Mouse (Mus musculus) CH12.LX (cell line): Measurements from ENCODE around the gene Gsta2. TPM values are rescaled to one million over a fixed set of nuclear protein-coding genes. Genes with fewer than 3 reads are reported as not detected.
"Not testable (repeated sequence)": the region's sequence is repeated elsewhere in the genome, so short reads cannot be mapped to it uniquely, and the experiment has no call there.

ENCODE experiments used
- DNase-seq: peaks from one replicate; pipeline ENCODE4 v3.0.0-alpha.2; 2013; ENCODE audit errors: extremely low read depth
- H3K27ac ChIP-seq: 2 replicates; pipeline ENCODE4 v1.5.1; 2012; ENCODE audit warnings: low read depth, mild to moderate bottlenecking, control low read depth, moderate library complexity; ENCODE audit not compliant: insufficient read depth
- H3K27me3 ChIP-seq: replicated peaks from 2 replicates; pipeline ENCODE3; 2012; ENCODE audit warnings: inconsistent platforms
- H3K36me3 ChIP-seq, 2 experiments: replicated peaks in 1 of 2; 2 replicates each; pipeline versions ENCODE3 to v1.6.1; 2012; ENCODE audit warnings: inconsistent platforms in 1 of 2, low read length in 1 of 2, mild to moderate bottlenecking in 1 of 2, mixed read lengths in 1 of 2, moderate library complexity in 1 of 2; ENCODE audit not compliant: control insufficient read depth in 1 of 2, insufficient read depth in 1 of 2
- H3K4me1 ChIP-seq, 2 experiments: 2 replicates each; pipeline ENCODE4 v1.6.1; 2012; ENCODE audit warnings: inconsistent platforms in 1 of 2, moderate library complexity in 1 of 2; ENCODE audit not compliant: insufficient read depth in 2 of 2, control insufficient read depth in 1 of 2
- H3K4me2 ChIP-seq: 2 replicates; pipeline ENCODE4 v1.6.1; 2012; ENCODE audit warnings: low read depth, mild to moderate bottlenecking, control low read depth; ENCODE audit not compliant: poor library complexity, insufficient read depth, severe bottlenecking
- H3K4me3 ChIP-seq, 3 experiments: fragments of 150-350 bp in 1 of 3; sonication (generic) in 1 of 3; replicated peaks in 1 of 3; 2 replicates each; pipeline versions ENCODE3 to v1.5.1; 2011 to 2012; ENCODE audit warnings: low read depth in 2 of 3, low read length in 2 of 3, mild to moderate bottlenecking in 2 of 3, moderate library complexity in 2 of 3, control low read depth in 1 of 3, improper control_type of control experiment in 1 of 3, inconsistent platforms in 1 of 3, mixed read lengths in 1 of 3; ENCODE audit not compliant: poor library complexity in 1 of 3
- H3K79me2 ChIP-seq: replicated peaks from 2 replicates; pipeline ENCODE4 v1.6.1; 2012; ENCODE audit warnings: mild to moderate bottlenecking, moderate library complexity; ENCODE audit not compliant: control insufficient read depth, poor library complexity, insufficient read depth, severe bottlenecking; ENCODE audit errors: extremely low read depth
- H3K9ac ChIP-seq: 2 replicates; pipeline ENCODE4 v1.6.1; 2012; ENCODE audit warnings: low read depth, mild to moderate bottlenecking, control low read depth, moderate library complexity; ENCODE audit not compliant: insufficient read depth
- H3K9me3 ChIP-seq: replicated peaks from 2 replicates; pipeline ENCODE3; 2012; ENCODE audit warnings: low read length, inconsistent platforms, mixed read lengths
- CHD1 ChIP-seq: IDR thresholded peaks from 2 replicates; pipeline ENCODE4 v1.6.1; 2012; ENCODE audit warnings: low read depth, low read length, improper control_type of control experiment, inconsistent platforms
- CHD2 ChIP-seq: IDR thresholded peaks from 2 replicates; pipeline ENCODE4 v1.6.1; 2011; ENCODE audit warnings: low read length, improper control_type of control experiment
- ELF1 ChIP-seq: IDR thresholded peaks from 2 replicates; pipeline ENCODE4 v1.6.1; 2014; ENCODE audit warnings: low read depth, mild to moderate bottlenecking, inconsistent platforms, low read length, improper control_type of control experiment
- EP300 ChIP-seq: IDR thresholded peaks from 2 replicates; pipeline ENCODE4 v1.6.1; 2011; ENCODE audit warnings: low read length, improper control_type of control experiment
- GABPA ChIP-seq: IDR thresholded peaks from 2 replicates; pipeline ENCODE4 v1.6.1; 2012; ENCODE audit warnings: low read depth, low read length, improper control_type of control experiment, inconsistent platforms; ENCODE audit not compliant: insufficient replicate concordance
- JUN ChIP-seq: IDR thresholded peaks from 2 replicates; pipeline ENCODE4 v1.6.1; 2011; ENCODE audit warnings: low read depth, mild to moderate bottlenecking, low read length, improper control_type of control experiment, moderate library complexity; ENCODE audit not compliant: insufficient read depth
- KAT2A ChIP-seq: IDR thresholded peaks from 2 replicates; pipeline ENCODE4 v1.6.1; 2012; ENCODE audit warnings: low read length, improper control_type of control experiment, inconsistent platforms; ENCODE audit not compliant: insufficient replicate concordance
- MAX ChIP-seq: IDR thresholded peaks from 2 replicates; pipeline ENCODE4 v1.6.1; 2011; ENCODE audit warnings: low read length, improper control_type of control experiment
- MAZ ChIP-seq: IDR thresholded peaks from 2 replicates; pipeline ENCODE4 v1.6.1; 2012; ENCODE audit warnings: low read depth, mild to moderate bottlenecking, inconsistent platforms, low read length, improper control_type of control experiment, moderate library complexity
- MYC ChIP-seq: IDR thresholded peaks from 2 replicates; pipeline ENCODE4 v1.6.1; 2011; ENCODE audit warnings: low read depth, mild to moderate bottlenecking, improper control_type of control experiment, low read length
- PAX5 ChIP-seq: IDR thresholded peaks from 2 replicates; pipeline ENCODE4 v1.6.1; 2012; ENCODE audit warnings: low read length, inconsistent platforms, mixed read lengths
- POLR2AphosphoS2 ChIP-seq: IDR thresholded peaks from 2 replicates; pipeline ENCODE4 v1.6.1; 2011; ENCODE audit warnings: low read depth, low read length, improper control_type of control experiment
- SIN3A ChIP-seq: IDR thresholded peaks from 2 replicates; pipeline ENCODE4 v1.6.1; 2012; ENCODE audit warnings: low read length, improper control_type of control experiment, inconsistent platforms
- TBP ChIP-seq: conservative IDR thresholded peaks from 2 replicates; pipeline ENCODE4 v1.6.1; 2011; ENCODE audit warnings: low read depth, low read length, improper control_type of control experiment
- ZC3H11A ChIP-seq: IDR thresholded peaks from 2 replicates; pipeline ENCODE4 v1.6.1; 2012; ENCODE audit warnings: low read depth, mild to moderate bottlenecking, inconsistent platforms, low read length, improper control_type of control experiment
- ZKSCAN1 ChIP-seq: IDR thresholded peaks from 2 replicates; pipeline ENCODE4 v1.6.1; 2012; ENCODE audit warnings: low read depth, inconsistent platforms, low read length, improper control_type of control experiment, borderline replicate concordance
- ZMIZ1 ChIP-seq: IDR thresholded peaks from 2 replicates; pipeline ENCODE4 v1.6.1; 2012; ENCODE audit warnings: low read depth, mild to moderate bottlenecking, inconsistent platforms, low read length, improper control_type of control experiment
- dilution Hi-C: fragments of 300-500 bp; cut with MboI; formaldehyde crosslinking; loops from 2 replicates; pipeline ENCODE4 v1.14.3; 2020; ENCODE audit warnings: low sequenced_read_pairs; ENCODE audit not compliant: extremely low pct_unique_long_range_greater_than_20kb, extremely low pct_ligation_motif_present
- in situ Hi-C: fragments of 300-500 bp; cut with MboI; formaldehyde crosslinking; loops from 3 replicates; pipeline ENCODE4 v1.14.3; 2019; ENCODE audit warnings: low sequenced_read_pairs, low pct_ligation_motif_present, low pct_unique_long_range_greater_than_20kb, mixed read lengths
- polyA plus RNA-seq: library from polyadenylated mRNA; unstranded; fragments of >175 nt; gene quantifications from 2 replicates; pipeline ENCODE4 v1.2.1, GENCODE M21; 2012; ENCODE audit warnings: low read depth; ENCODE audit not compliant: insufficient read length
- total RNA-seq, 2 experiments: library from RNA; depleted of rRNA; stranded (reverse); fragments of 300-350 nt in 1 of 2; fragments of >200 nt in 1 of 2; gene quantifications; 2 replicates each; pipeline ENCODE4 v1.2.3; 2012 to 2014

The Gsta2 gene
- total and polyA plus RNA-seq, 3 experiments: not detected

DNA sequence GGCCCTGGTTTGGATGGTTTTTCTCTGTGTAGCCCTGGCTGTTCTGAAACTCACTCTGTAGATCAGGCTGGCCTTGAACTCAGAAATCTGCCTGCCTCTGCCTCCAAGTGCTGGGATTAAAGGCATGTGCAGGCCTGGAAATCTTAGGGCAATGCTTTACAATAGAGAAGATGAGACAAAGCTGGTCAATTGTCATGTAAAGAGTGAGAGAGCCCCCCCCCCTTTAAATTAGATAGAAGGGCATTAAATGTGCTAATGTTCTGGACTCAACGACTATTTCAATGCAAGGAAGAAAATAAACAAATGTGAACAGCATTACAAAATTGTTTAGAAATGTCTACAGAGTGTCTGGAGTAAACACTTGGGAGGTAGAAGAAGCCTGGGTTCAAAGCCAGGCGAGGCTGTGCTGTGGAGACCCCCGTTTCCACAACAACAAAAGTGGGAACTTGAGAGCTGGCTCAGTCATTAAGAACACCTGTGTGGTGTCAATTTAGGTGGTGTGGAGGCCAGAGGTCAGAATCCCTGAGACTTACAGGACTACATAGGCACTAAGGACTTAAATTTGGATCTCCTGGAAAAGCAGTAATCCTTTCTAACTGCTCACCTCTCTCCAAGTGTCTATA is 13.2 kb upstream of the Gsta2 start:
- H3K27me3 ChIP-seq: peaks cover 29% of the 10 kb centered on the region
- TF ChIP-seq MAZ (no peak), CHD2 (no peak), ZMIZ1 (no peak), ZKSCAN1 (no peak), KAT2A (no peak), MYC (no peak), TBP (no peak), GABPA (no peak), JUN (no peak), PAX5 (no peak), ZC3H11A (no peak), CHD1 (no peak), ELF1 (no peak), MAX (no peak), SIN3A (no peak), EP300 (no peak), POLR2AphosphoS2 (no peak)
- H3K79me2 ChIP-seq: no peaks in the 10 kb centered on the region
- in situ Hi-C loops (loop anchor here (10.0 kb wide), 1 partner anchor 166 kb away; no protein-coding TSS in a partner anchor), dilution Hi-C loops (no loop called here)
- no peak overlapping the region for H3K4me2 ChIP-seq
- no peak for DNase-seq
- H3K9ac ChIP-seq: no peak overlapping the region
- no peaks in the 10 kb centered on the region for H3K36me3 ChIP-seq
- no peaks in the 10 kb centered on the region for H3K9me3 ChIP-seq
- no peaks in the 10 kb centered on the region for H3K4me1 ChIP-seq
- H3K27ac ChIP-seq: no peak overlapping the region
- no peak overlapping the region for H3K4me3 ChIP-seq

GRCm38 (mm10) chr9:78367959-78368358 is 12.4 kb upstream of the Gsta2 start, which contains the start of gene Dppa5a:
Gene Dppa5a, minus strand, starts transcription at chr9:78368177.
- H3K9ac ChIP-seq, H3K4me3 ChIP-seq, H3K4me2 ChIP-seq, H3K9me3 ChIP-seq, H3K27ac ChIP-seq, DNase-seq, H3K4me1 ChIP-seq, H3K79me2 ChIP-seq, dilution Hi-C loops, H3K36me3 ChIP-seq: not testable (repeated sequence)
- in situ Hi-C loops: loop anchor here (10.0 kb wide), 1 partner anchor 167 kb away; no protein-coding TSS in a partner anchor
- peaks cover 29% of the 10 kb centered on the region for H3K27me3 ChIP-seq
